Mouse (Mus musculus): ENCODE measurements around the gene Eml3.
"Not testable (repeated sequence)": the region's sequence is repeated elsewhere in the genome, so short reads cannot be mapped to it uniquely, and the experiment has no call there.

Eml3 gene

GRCm38 (mm10) chr19:8929224-8930088, at the start of gene Eml3, which contains the start of gene Rom1:
Eml3 (plus strand) TSS chr19:8929552.
Rom1 (minus strand) TSS chr19:8929356.
- peak; percentile 77 to 80 for DNase-seq

- DNase-seq, result peak; percentile 89 to 92
Measured at GRCm38 (mm10) chr19:8880311-8881033, 48.9 kb upstream of the Eml3 start, which contains the start of gene Uqcc3. Uqcc3 (minus strand) TSS chr19:8880923.

GRCm38 (mm10) chr19:8881034-8881392, 48.3 kb upstream of the Eml3 start:
- no peak for DNase-seq

GRCm38 (mm10) chr19:8883616-8884015, 45.7 kb upstream of the Eml3 start, which contains the start of the genes Lbhd1 and Gm49403:
Lbhd1 (plus strand) TSS chr19:8883732.
Gm49403 (plus strand) TSS chr19:8883930.
- no peak for DNase-seq

- no peak for DNase-seq
Measured at GRCm38 (mm10) chr19:8886916-8887584, 42.3 kb upstream of the Eml3 start.

- no peak for DNase-seq
Measured at GRCm38 (mm10) chr19:8887585-8888463, 41.5 kb upstream of the Eml3 start.

GRCm38 (mm10) chr19:8888511-8889385, 40.6 kb upstream of the Eml3 start, which contains the start of the genes 1810009A15Rik and Gm49416:
1810009A15Rik (plus strand) TSS chr19:8888853.
Gm49416 (plus strand) TSS chr19:8888926.
- DNase-seq, result peak; percentile 93 to 97

- peak; percentile 90 to 91 for DNase-seq
Measured at GRCm38 (mm10) chr19:8892829-8893766, 36.3 kb upstream of the Eml3 start, which contains the start of gene Ints5. Ints5 (plus strand) TSS chr19:8893005.

- peak in 1 of 2 experiments; percentile 39 for DNase-seq
Measured at GRCm38 (mm10) chr19:8895397-8895960, 33.9 kb upstream of the Eml3 start.

- not testable (repeated sequence) for DNase-seq
Measured at GRCm38 (mm10) chr19:8896231-8896630, 33.1 kb upstream of the Eml3 start.

- DNase-seq, result peak; percentile 50 to 58
Measured at GRCm38 (mm10) chr19:8897211-8897864, 32.0 kb upstream of the Eml3 start.

GRCm38 (mm10) chr19:8897865-8898495, 31.4 kb upstream of the Eml3 start, which contains the start of gene Ganab:
Ganab (plus strand) TSS chr19:8898071.
- peak; percentile 94 to 97 for DNase-seq

GRCm38 (mm10) chr19:8898576-8898975, 30.8 kb upstream of the Eml3 start:
- DNase-seq, result no peak

- DNase-seq, result no peak
Measured at GRCm38 (mm10) chr19:8899079-8899478, 30.3 kb upstream of the Eml3 start.

GRCm38 (mm10) chr19:8903412-8903811, 25.9 kb upstream of the Eml3 start:
- DNase-seq, result no peak

GRCm38 (mm10) chr19:8908531-8908930, 20.8 kb upstream of the Eml3 start:
- DNase-seq, result no peak

- DNase-seq, result no peak
Measured at GRCm38 (mm10) chr19:8911810-8912209, 17.5 kb upstream of the Eml3 start.

GRCm38 (mm10) chr19:8914212-8914611, 15.1 kb upstream of the Eml3 start:
- DNase-seq, result no peak
